Mouse (Mus musculus) adrenal gland, postnatal 25 days (tissue): ENCODE results near the gene Gm28434. TPM values are rescaled to one million over a fixed set of nuclear protein-coding genes. Genes with fewer than 3 reads are reported as not detected.

Experiments used
- DNase-seq: peaks from one replicate; pipeline ENCODE4 v3.0.0; 2021; ENCODE audit warnings: mixed read lengths
- long read RNA-seq: library from polyadenylated mRNA; stranded (forward); transcript quantifications from one replicate; pipeline ENCODE4 v2.0.0, GENCODE M21; 2021
- total RNA-seq: library from RNA; stranded (reverse); gene quantifications from 2 replicates; pipeline ENCODE4 v1.2.3, GENCODE M21; 2021

Gm28434 gene
- total RNA-seq: not detected in 2 replicates
- long read RNA-seq: 0 reads

DNA sequence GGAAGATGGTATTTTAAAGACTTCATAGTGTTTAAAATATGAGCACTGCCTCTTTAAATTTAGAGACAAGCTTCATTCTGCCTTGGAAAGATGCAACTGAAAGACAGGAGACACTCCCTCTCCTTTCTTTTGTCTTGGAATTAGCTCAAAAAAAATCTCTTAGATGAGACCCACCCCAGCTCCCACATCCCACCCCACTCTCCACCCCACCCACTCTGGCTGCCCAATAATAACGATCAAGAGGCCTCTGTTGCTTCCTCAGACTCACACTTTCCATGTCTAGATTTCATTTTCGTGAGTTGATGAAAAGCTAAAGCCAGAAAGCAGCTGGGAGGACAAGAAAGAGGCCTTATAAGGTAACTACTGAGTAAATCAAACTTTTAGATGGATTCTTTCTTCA lies at the start of gene Gm28434, which contains the start of gene 2310003L06Rik:
TSS of gene Gm28434 (plus strand) at position 317 of the 400 bp plus-strand sequence.
TSS of gene 2310003L06Rik (plus strand) at position 259 of the 400 bp plus-strand sequence.
- DNase-seq: no peak

DNA sequence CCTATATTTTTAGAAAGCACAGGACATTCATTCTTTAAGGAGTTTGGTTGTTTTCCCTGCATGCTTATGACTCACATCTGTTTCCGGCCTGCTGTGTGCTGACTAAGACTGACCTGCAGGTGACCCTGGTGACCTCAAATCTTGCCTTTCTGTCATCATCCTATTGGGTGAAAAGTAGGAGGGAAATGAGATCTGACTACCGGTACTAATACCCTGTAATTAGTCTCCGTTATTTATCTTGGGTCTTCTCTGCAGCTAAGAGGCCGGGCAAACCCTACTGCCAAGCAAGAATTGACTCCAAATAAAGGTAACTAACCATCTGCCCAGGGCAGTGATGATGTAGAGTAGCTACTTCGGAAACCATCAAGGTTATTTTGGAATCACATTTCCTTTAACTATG lies 43.9 kb upstream of the Gm28434 start, which contains the start of gene Csn3:
TSS of gene Csn3 (plus strand) at position 208 of the 400 bp plus-strand sequence.
- no peak for DNase-seq

- no peak for DNase-seq
These were observed 37.7 kb upstream of the Gm28434 start for GRCm38 (mm10) chr5:87931603-87932002.

- no peak for DNase-seq
These were observed 28.6 kb upstream of the Gm28434 start for GRCm38 (mm10) chr5:87940752-87941151.

DNA sequence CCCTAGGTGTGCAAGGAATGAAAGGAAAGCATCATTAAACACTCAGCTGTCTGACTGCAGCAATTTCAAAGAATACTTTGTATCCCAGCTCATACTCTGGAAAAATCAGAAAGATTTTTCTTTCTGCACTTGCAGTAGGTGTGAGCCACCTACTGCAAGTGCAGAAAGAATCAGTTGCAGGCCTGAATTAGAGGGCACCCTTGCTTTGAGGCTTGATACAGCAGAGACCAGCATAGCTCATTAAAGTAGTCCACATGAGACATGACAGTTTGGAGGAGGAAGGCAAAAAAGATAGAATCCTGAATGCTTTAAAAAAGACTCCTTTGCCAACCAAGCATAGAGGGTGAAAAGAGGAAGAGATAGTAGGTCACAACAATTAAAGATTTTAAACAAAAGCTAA lies 26.8 kb upstream of the Gm28434 start:
- DNase-seq: no peak

- no peak for DNase-seq
These were observed 17.5 kb upstream of the Gm28434 start for GRCm38 (mm10) chr5:87951836-87952235.

DNA sequence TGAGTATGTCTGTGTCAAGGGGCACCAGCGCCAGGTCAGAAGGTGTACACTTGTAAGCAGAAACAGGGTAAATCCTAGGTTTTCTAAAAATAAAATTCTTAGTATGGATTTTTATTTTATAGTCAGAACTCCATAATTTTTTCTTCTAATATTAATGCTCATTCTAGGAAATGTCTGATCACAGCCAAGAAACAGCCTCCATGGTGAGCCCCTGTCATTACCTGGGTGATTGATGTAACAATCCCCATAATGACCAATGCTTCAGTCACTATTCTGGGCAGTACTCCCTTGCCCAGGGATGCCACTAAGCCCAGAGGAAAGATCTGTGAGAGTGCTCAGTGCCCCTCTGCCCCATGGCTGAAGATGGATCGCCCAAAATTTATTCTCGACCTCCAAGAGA lies 9.8 kb downstream of the Gm28434 start, which contains the start of gene Cabs1:
TSS of gene Cabs1 (plus strand) at position 301 of the 400 bp plus-strand sequence.
- DNase-seq: no peak

GRCm38 (mm10) chr5:87982468-87983214 lies 13.3 kb downstream of the Gm28434 start:
- no peak for DNase-seq

GRCm38 (mm10) chr5:88002249-88002648 lies 32.9 kb downstream of the Gm28434 start, which contains the start of gene Smr3a:
Smr3a (plus strand) TSS chr5:88002549.
- DNase-seq: no peak

- DNase-seq: no peak
These were observed 35.9 kb downstream of the Gm28434 start for GRCm38 (mm10) chr5:88005241-88005640.

Other genes with a start within 250 kb of the Gm28434 start
- not detected in 2 replicates for gene Csn1s2a, start 194.9 kb upstream of the Gm28434 start, total RNA-seq
- gene Csn1s2b, start 161.4 kb upstream of the Gm28434 start, total RNA-seq: not detected in 2 replicates
- gene Prr27, start 143.8 kb upstream of the Gm28434 start, total RNA-seq: not detected in 2 replicates
- gene Odam, start 84.5 kb upstream of the Gm28434 start, total RNA-seq: not detected in 2 replicates
- gene Csn3, start 43.9 kb upstream of the Gm28434 start, total RNA-seq: not detected in 2 replicates
- not detected in 2 replicates for gene 2310003L06Rik, start 58 bp upstream of the Gm28434 start, total RNA-seq
- gene Cabs1, start 9.9 kb downstream of the Gm28434 start, total RNA-seq: not detected in 2 replicates
- not detected in 2 replicates for gene Smr3a, start 33.0 kb downstream of the Gm28434 start, total RNA-seq
- gene Smr2, start 117.0 kb downstream of the Gm28434 start, total RNA-seq: not detected in 2 replicates
- not detected in 2 replicates for gene Gm11116, start 142.0 kb downstream of the Gm28434 start, total RNA-seq
- not detected in 2 replicates for gene Gm11115, start 184.6 kb downstream of the Gm28434 start, total RNA-seq